Mouse (Mus musculus) c-Kit-negative CD71-positive TER-119-positive erythroid progenitor cells, embryonic 14.5 days (primary cell): ENCODE measurements around the gene Gm47985.

Experiments used
- DNase-seq: peaks from one replicate; pipeline ENCODE4 v3.0.0-alpha.2; 2013; ENCODE audit warnings: low read depth, low spot score

Gene Gm47985

GRCm38 (mm10) chr1:151219045-151219444 lies 36.7 kb downstream of the Gm47985 start:
- DNase-seq = no peak

GRCm38 (mm10) chr1:151220098-151220497 lies 37.8 kb downstream of the Gm47985 start:
- DNase-seq = no peak

DNA sequence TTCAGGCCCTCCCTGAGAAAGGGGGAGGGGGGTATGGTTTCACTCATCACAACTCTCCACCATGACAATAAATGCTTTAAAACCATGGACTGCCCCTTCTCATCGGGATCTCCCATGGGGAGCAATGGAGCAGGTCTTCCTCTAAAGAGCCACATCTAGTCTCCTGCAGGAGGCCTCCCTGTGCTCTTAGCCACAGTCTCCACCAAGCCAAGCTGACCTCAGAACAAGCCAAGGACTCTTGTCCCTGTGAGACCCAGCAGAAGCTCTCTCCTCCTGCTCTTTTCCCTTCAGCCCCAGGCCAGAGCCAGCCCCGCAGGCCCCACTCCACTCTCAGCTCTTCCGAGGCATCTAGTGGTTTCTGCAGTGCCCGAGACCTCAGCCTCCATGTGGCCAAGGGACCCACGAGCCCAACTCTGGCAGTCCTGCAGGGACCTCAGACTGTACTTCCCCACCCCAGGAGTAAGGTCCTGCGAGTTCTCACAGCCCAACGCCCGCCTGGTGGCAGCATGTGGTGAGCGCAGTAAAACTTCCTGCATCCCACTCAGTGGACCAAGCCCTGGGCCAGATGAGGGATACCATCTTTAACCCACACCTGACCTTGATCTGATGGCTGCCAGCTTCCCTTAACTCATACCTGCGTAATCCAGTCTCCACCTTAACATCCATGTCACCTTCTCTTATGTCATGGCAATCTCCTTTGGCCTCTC lies 40.4 kb downstream of the Gm47985 start:
- no peak for DNase-seq

- DNase-seq = no peak
These were observed 41.0 kb downstream of the Gm47985 start for GRCm38 (mm10) chr1:151223377-151223776.

- no peak for DNase-seq
These were observed 42.2 kb downstream of the Gm47985 start for GRCm38 (mm10) chr1:151224536-151224935.

DNA sequence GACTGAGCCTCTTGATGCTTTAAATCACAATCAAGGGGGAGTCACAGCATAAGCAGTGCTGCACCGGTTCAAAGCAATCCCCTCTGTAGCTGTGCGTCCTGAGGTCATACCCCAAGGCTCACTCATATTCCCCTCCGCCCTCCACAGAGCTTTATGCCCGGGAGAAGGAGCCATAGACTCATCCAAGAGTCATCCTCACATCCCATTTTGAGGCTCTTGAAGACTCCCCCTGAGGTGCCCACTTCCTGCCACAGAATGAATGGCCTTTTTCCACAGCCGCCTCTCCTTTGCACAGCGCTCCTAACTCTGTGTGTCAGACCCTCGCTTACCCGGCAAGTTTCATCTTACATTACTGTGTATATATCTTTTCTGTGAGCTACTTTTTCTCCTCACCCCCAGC lies 45.2 kb downstream of the Gm47985 start:
- DNase-seq = no peak

DNA sequence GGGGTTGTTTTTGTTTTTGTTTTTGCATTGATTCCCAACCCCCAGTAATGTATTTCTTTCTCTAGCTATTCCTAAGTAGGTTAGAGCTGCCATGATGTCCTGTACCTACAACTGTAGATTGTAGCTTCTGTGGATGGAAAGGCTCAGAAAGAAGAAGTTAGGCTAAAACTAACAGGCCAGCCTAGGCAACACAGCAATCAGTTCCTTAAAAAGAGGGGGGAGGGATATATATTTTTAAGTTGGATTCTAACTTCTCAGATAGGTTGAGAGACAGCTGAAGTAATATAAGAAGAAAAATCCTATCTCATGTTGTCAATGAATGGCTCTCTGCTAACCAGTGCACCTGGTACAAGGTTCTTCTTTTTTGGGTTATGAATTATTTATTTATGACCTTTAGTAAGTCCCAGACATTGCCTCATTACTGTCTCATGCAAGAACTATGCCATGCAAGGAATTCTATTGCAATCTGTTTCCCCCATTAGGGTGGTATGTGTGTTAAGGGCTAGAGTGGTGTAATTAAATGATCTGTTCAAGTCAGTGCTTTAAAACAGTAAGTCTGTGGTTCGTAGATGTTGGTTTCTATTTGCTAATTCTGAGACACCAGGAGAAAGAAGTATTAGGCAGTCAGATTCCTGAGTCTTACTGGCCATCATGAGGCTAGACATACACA lies 46.1 kb downstream of the Gm47985 start:
- DNase-seq = no peak

- no peak for DNase-seq
These were observed 50.0 kb downstream of the Gm47985 start for GRCm38 (mm10) chr1:151232346-151232745.

DNA sequence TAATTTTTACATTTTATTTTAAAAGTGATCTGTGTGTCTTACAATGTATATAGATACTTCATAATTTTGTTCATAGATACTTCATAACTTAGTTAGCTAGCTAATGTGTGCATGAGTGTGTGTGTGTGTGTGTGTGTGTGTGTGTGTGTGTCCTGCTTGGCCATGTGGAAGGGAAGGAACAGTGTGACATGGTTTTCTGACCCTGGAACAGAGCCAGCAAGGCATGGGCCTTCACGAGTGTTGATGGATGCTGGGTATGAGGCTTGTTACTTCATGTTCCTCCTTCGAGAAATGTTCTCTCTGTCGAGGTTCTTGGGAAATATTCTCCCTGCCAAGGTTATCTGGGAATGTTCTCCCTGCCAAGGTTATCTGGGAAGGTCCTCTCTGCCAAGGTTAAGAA lies 51.4 kb downstream of the Gm47985 start:
- no peak for DNase-seq
